Mouse (Mus musculus): ENCODE data around the gene Gm45234. TPM values are rescaled to one million over a fixed set of nuclear protein-coding genes. Genes with fewer than 3 reads are reported as not detected.

Gm45234 gene
- polyA plus RNA-seq, 1 experiment = not detected

DNA sequence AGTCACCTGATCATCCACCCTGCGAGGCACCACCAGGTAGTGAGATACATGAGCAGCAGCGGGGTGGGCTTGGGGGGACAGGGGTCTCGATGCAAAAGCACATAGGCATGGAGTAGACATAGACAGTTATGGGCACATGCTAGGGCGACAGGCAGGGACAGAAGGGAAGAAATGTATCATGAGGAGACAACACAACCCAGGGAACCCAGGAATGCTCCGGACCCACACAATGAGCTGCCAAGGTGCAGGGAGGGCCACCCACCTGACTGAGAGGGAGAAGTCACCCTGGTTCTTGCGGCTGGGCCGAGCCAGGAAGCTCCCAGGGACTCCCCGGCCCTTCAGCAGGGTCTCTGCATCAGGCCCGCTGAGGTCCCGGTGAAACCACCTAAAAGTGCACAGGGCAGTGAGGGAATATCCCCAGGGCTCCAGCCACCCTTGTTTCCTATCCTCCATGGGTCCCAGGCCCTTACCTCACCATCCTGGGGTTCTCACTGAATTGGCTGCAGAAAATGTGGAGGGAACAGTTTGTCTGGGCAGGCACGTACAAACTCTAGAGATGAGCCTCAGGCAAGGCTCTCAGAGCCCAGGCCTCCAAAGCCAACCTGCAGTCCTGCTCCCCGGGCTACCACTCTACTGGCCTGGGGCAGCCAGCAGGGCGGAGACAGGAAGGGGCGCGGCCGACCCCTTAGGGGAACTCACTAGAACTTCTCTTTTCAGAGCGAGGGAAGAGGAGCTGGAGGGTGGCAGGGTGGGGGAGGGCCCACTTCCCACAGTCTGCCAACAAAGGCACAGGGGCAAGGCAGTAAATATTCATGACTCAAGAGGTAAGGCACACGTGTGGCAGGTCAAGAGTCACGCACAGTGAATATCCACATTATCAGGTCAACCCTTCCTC lies 23.1 kb downstream of the Gm45234 start:
- TF ChIP-seq POLR2A (IDR thresholded peaks at IDR 0.05; ENCODE audit: low read depth, low read length) (no peak), CTCF (conservative IDR thresholded peaks at IDR 0.05; ENCODE audit: insufficient read depth, insufficient read length, low read depth, low read length) (no peak)
- H3K36me3 ChIP-seq (ENCODE audit: control insufficient read depth, insufficient read depth, low read length) = no peaks in the 10 kb centered on the region
- H3K27me3 ChIP-seq (replicated peaks; ENCODE audit: control insufficient read depth, insufficient read depth, low read length) = no peaks in the 10 kb centered on the region
- no peak for DNase-seq
- H3K4me1 ChIP-seq (ENCODE audit: control insufficient read depth, insufficient read depth, low read length) = peaks cover 2% of the 10 kb centered on the region; the same call in 1 of the 2 replicates
- WGBS = 63% methylated on average over 19 of the region's 19 CpGs
- no peak overlapping the region for H3K4me3 ChIP-seq (ENCODE audit: insufficient read depth, low read depth, low read length)
- no peak overlapping the region for H3K27ac ChIP-seq (ENCODE audit: insufficient read depth, low read depth, low read length)

DNA sequence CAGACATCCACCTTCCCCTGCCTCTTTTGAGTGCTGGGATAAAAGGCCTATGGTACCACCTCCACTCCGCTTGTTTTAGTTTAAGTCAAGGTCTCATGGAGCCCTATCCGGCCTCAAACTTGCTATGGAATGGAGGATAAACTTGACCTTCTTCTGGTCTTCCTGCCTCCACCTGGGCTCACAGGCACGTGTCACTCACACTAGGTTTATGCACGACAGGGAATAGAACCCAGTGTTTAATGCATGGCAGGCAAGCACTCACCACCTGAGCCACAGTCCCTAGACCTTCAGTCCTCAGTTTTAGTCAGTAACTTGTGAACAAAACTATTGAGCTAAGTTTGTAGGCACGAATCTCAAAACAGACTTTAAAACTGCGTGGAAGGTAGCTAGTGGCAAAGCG lies 24.8 kb downstream of the Gm45234 start:
- Histone ChIP-seq H3K27ac (ENCODE audit: insufficient read depth, low read depth, low read length) (no peak overlapping the region), H3K4me3 (ENCODE audit: insufficient read depth, low read depth, low read length) (no peak overlapping the region), H3K4me1 (ENCODE audit: control insufficient read depth, insufficient read depth, low read length) (no peaks in the 10 kb centered on the region), H3K36me3 (ENCODE audit: control insufficient read depth, insufficient read depth, low read length) (no peaks in the 10 kb centered on the region), H3K27me3 (replicated peaks; ENCODE audit: control insufficient read depth, insufficient read depth, low read length) (no peaks in the 10 kb centered on the region)
- 85% methylated on average over 7 of the region's 7 CpGs for WGBS
- DNase-seq = no peak
- TF ChIP-seq CTCF (conservative IDR thresholded peaks at IDR 0.05; ENCODE audit: insufficient read depth, insufficient read length, low read depth, low read length) (no peak), POLR2A (IDR thresholded peaks at IDR 0.05; ENCODE audit: low read depth, low read length) (no peak)

DNA sequence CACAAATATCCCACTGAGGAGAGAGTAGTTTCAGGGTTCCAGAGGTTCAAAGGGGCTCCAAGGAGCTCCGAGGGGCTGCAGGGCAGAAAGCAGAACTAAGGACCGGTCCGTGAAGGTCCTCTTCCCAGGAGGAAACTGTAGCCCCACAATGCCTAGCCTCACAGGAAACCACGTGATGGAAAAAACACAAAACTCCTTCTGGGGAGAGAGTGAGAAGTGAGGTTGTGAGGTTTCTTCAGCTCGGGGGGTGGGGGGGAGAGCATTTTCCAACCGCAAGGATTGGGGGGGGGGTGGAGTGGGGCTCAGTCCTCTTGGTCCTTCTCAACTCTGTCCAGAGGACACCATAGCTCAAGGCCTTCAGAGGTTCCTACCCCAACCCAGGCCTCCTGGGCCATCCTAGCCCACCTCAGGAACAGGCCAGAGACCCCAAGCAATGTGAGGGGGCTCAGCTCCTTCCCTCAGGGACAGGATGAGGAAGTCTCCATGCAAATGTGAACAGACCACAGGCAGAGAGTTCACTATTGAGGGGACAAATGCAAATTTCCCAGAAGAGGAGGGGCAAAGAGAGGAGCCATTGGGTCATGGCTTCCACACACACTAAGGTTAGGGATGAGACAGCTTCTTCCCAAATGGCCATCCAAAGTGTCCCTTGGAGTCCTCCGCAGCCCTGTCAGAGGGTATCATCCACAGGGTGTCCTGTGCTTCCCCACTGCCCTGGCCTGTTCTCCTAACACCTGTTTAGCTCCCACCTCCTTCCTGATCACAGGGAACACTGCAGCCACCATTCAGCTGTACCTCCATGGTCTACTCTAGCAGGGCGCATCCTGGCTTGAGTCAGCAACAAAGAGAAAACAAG lies 25.7 kb downstream of the Gm45234 start:
- TF ChIP-seq POLR2A (IDR thresholded peaks at IDR 0.05; ENCODE audit: low read depth, low read length) = no peak
- Histone ChIP-seq H3K36me3 (ENCODE audit: control insufficient read depth, insufficient read depth, low read length) (no peaks in the 10 kb centered on the region), H3K4me1 (ENCODE audit: control insufficient read depth, insufficient read depth, low read length) (no peaks in the 10 kb centered on the region), H3K27ac (ENCODE audit: insufficient read depth, low read depth, low read length) (no peak overlapping the region), H3K27me3 (replicated peaks; ENCODE audit: control insufficient read depth, insufficient read depth, low read length) (no peaks in the 10 kb centered on the region), H3K4me3 (ENCODE audit: insufficient read depth, low read depth, low read length) (no peak overlapping the region)
- no peak for DNase-seq
- 78% methylated on average over 8 of the region's 8 CpGs for WGBS

DNA sequence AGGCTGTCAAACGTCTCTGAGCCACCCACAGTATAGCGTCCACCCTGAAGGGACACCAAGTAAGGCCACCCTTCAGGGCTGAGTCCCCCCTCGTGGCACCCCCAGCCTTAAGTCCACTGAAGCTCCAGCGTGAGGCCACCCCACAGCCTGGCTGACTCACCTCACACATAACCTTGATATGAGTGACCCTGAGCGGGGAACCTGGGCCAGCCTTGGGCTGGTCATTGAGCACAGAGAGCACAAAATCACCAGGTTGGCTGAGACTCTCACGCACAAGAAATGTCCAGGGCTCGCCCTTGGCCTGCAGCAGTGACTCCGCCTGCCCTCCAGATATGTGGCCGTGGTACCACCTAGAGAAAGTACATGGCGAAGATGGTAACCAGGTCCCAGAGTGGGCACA lies 27.2 kb downstream of the Gm45234 start:
- no peak for DNase-seq
- Histone ChIP-seq H3K4me3 (ENCODE audit: insufficient read depth, low read depth, low read length) (no peak overlapping the region), H3K27me3 (replicated peaks; ENCODE audit: control insufficient read depth, insufficient read depth, low read length) (no peaks in the 10 kb centered on the region), H3K4me1 (ENCODE audit: control insufficient read depth, insufficient read depth, low read length) (no peaks in the 10 kb centered on the region), H3K36me3 (ENCODE audit: control insufficient read depth, insufficient read depth, low read length) (no peaks in the 10 kb centered on the region), H3K27ac (ENCODE audit: insufficient read depth, low read depth, low read length) (no peak overlapping the region)
- TF ChIP-seq POLR2A (IDR thresholded peaks at IDR 0.05; ENCODE audit: low read depth, low read length) = no peak
- no peak for TF ChIP-seq CTCF (conservative IDR thresholded peaks at IDR 0.05; ENCODE audit: insufficient read depth, insufficient read length, low read depth, low read length)
- WGBS = 92% methylated on average over 10 of the region's 10 CpGs

DNA sequence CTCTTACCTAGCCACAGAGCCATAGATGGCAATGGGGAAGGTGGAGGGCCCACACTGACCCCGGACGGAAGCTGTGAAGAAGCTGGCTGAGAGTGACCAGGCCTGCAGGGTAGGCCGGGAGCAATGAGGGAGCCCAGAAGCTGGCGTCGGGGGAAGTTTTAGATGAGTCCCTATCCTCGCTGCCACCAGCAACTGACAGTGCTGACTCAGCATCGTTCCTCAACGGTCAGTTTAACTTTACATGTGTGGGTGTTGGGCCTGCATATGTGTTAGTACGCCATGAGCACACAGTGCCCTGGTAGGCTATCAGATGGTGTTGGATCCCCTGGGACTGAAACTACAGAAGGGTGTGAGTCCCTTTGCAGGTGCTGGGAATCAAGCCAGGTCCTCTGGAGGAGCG lies 31.3 kb downstream of the Gm45234 start:
- WGBS = 88% methylated on average over 10 of the region's 10 CpGs
- H3K36me3 ChIP-seq (ENCODE audit: control insufficient read depth, insufficient read depth, low read length) = no peaks in the 10 kb centered on the region
- H3K27ac ChIP-seq (ENCODE audit: insufficient read depth, low read depth, low read length) = no peak overlapping the region
- no peaks in the 10 kb centered on the region for H3K4me1 ChIP-seq (ENCODE audit: control insufficient read depth, insufficient read depth, low read length)
- H3K27me3 ChIP-seq (replicated peaks; ENCODE audit: control insufficient read depth, insufficient read depth, low read length) = no peaks in the 10 kb centered on the region
- DNase-seq = no peak
- H3K4me3 ChIP-seq (ENCODE audit: insufficient read depth, low read depth, low read length) = no peak overlapping the region
- TF ChIP-seq CTCF (conservative IDR thresholded peaks at IDR 0.05; ENCODE audit: insufficient read depth, insufficient read length, low read depth, low read length) (no peak), POLR2A (IDR thresholded peaks at IDR 0.05; ENCODE audit: low read depth, low read length) (no peak)

DNA sequence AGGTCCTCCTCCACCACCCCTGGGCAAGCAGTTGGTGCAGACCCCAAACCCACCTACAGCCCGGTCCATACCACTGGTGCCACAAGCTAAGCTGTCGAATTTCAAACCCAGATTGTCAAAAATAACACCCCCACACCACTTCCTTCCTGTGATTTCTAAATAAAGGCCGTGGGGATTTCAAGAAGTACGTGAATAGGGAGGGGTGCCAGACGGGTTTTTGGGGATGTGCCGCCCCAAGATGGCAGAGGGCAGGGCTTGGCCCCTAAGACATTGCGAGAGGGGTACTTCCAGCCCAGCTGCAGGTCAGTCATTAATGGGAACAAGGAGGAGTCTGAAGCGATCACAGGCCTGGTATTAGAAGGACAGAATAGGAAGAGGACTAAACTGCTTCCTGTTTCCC lies 32.3 kb downstream of the Gm45234 start:
- WGBS = 77% methylated on average over 8 of the region's 8 CpGs
- Histone ChIP-seq H3K4me1 (ENCODE audit: control insufficient read depth, insufficient read depth, low read length) (no peaks in the 10 kb centered on the region), H3K36me3 (ENCODE audit: control insufficient read depth, insufficient read depth, low read length) (no peaks in the 10 kb centered on the region), H3K27ac (ENCODE audit: insufficient read depth, low read depth, low read length) (no peak overlapping the region), H3K27me3 (replicated peaks; ENCODE audit: control insufficient read depth, insufficient read depth, low read length) (no peaks in the 10 kb centered on the region), H3K4me3 (ENCODE audit: insufficient read depth, low read depth, low read length) (no peak overlapping the region)
- no peak for TF ChIP-seq POLR2A (IDR thresholded peaks at IDR 0.05; ENCODE audit: low read depth, low read length)
- TF ChIP-seq CTCF (conservative IDR thresholded peaks at IDR 0.05; ENCODE audit: insufficient read depth, insufficient read length, low read depth, low read length) = no peak
- no peak for DNase-seq

DNA sequence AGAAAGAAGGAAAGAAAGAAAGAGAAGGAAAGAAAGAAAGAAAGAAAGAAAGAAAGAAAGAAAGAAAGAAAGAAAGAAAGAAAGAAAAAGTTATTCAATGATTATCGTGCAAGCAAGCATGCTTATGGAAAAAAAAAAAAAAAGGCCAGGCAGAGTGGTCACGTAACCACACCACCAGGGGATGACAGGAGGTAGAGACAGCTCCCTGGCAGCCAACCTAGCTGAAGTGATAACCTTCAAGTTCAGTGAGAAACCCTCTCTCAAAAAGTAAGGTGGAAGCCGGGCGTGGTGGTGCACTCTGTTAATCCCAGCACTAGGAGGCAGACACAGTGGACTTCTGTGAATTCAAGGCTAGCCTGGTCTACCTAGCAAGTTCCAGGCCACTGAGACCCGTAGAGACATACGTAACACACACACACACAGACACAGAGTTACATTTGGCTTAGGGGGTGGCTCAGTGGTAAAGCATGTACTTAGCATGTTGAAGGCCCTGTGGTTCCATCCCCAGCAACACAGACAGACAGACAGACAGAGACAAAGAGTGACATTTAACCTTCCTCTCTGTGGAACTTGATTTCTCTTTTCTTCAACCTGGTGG lies 32.8 kb downstream of the Gm45234 start:
- Histone ChIP-seq H3K4me1 (ENCODE audit: control insufficient read depth, insufficient read depth, low read length) (no peaks in the 10 kb centered on the region), H3K27ac (ENCODE audit: insufficient read depth, low read depth, low read length) (no peak overlapping the region)

More for the DNA sequence above, 32.8 kb downstream of the Gm45234 start:
- H3K4me3 ChIP-seq (ENCODE audit: insufficient read depth, low read depth, low read length) = no peak overlapping the region
- no peak for DNase-seq
- no peaks in the 10 kb centered on the region for H3K36me3 ChIP-seq (ENCODE audit: control insufficient read depth, insufficient read depth, low read length)
- WGBS = 88% methylated on average over 6 of the region's 6 CpGs
- TF ChIP-seq POLR2A (IDR thresholded peaks at IDR 0.05; ENCODE audit: low read depth, low read length) = no peak
- no peak for TF ChIP-seq CTCF (conservative IDR thresholded peaks at IDR 0.05; ENCODE audit: insufficient read depth, insufficient read length, low read depth, low read length)
- no peaks in the 10 kb centered on the region for H3K27me3 ChIP-seq (replicated peaks; ENCODE audit: control insufficient read depth, insufficient read depth, low read length)

Measured in kidney, adult 2 months (tissue).